Mouse (Mus musculus): ENCODE measurements around the gene Ddx11. TPM values are rescaled to one million over a fixed set of nuclear protein-coding genes. Genes with fewer than 3 reads are reported as not detected.

The Ddx11 gene
- polyA plus RNA-seq (2016; fragmentation: Nextera tagmentation; extraction: Ambion mirVana): 18.0 and 20.5 TPM in 2 replicates

GRCm38 (mm10) chr17:66123066-66123815, at the start of gene Ddx11:
Gene Ddx11 (plus strand): TSS chr17:66123520.
- Histone ChIP-seq H3K9me3 (replicated peaks) (no peaks in the 10 kb centered on the region), H3K9ac (peak within 1 kb of the TSS; percentile 83), H3K36me3 (peaks cover 41% of the 10 kb centered on the region), H3K4me3 (peak within 1 kb of the TSS; percentile 76), H3K27me3 (replicated peaks) (no peaks in the 10 kb centered on the region), H3K4me2 (peak within 1 kb of the TSS; percentile 80), H3K27ac (ENCODE audit: poor library complexity, severe bottlenecking) (peak within 1 kb of the TSS; percentile 87), H3K4me1 (replicated peaks) (peaks cover 13% of the 10 kb centered on the region)
- 6% methylated on average over 45 of the region's 45 CpGs for WGBS
- ATAC-seq (ENCODE audit: insufficient number of reproducible peaks, low FRiP score): peak; percentile 83

GRCm38 (mm10) chr17:66073971-66074370, 49.3 kb upstream of the Ddx11 start:
- H3K4me2 ChIP-seq: no peak overlapping the region
- H3K27ac ChIP-seq (ENCODE audit: poor library complexity, severe bottlenecking): no peak overlapping the region
- no peak overlapping the region for H3K4me3 ChIP-seq
- ATAC-seq (ENCODE audit: insufficient number of reproducible peaks, low FRiP score): no peak
- H3K9ac ChIP-seq: no peak overlapping the region
- peaks cover 3% of the 10 kb centered on the region; the same call in 1 of the 2 replicates for H3K36me3 ChIP-seq
- WGBS: 86% methylated on average over 7 of the region's 7 CpGs
- no peaks in the 10 kb centered on the region for H3K27me3 ChIP-seq (replicated peaks)
- H3K4me1 ChIP-seq (replicated peaks): 0 out of 2 replicates have a peak, but pooled peaks cover 5% of the 10 kb centered on the region
- H3K9me3 ChIP-seq (replicated peaks): no peaks in the 10 kb centered on the region

GRCm38 (mm10) chr17:66075827-66076173, 47.5 kb upstream of the Ddx11 start:
- no peaks in the 10 kb centered on the region for H3K27me3 ChIP-seq (replicated peaks)
- 9% methylated on average over 12 of the region's 12 CpGs for WGBS
- 0 out of 2 replicates have a peak overlapping the region, but pooled peaks have one; percentile 89 for H3K27ac ChIP-seq (ENCODE audit: poor library complexity, severe bottlenecking)
- peak overlapping the region; percentile 83 for H3K9ac ChIP-seq
- ATAC-seq (ENCODE audit: insufficient number of reproducible peaks, low FRiP score): no peak
- 0 out of 2 replicates have a peak, but pooled peaks cover 5% of the 10 kb centered on the region for H3K4me1 ChIP-seq (replicated peaks)
- peak overlapping the region; percentile 98 for H3K4me3 ChIP-seq
- H3K36me3 ChIP-seq: peaks cover 14% of the 10 kb centered on the region
- H3K4me2 ChIP-seq: peak overlapping the region; percentile 85
- no peaks in the 10 kb centered on the region for H3K9me3 ChIP-seq (replicated peaks)

GRCm38 (mm10) chr17:66076174-66076927, 47.0 kb upstream of the Ddx11 start:
- 2% methylated on average over 94 of the region's 95 CpGs for WGBS
- peaks cover 19% of the 10 kb centered on the region for H3K36me3 ChIP-seq

GRCm38 (mm10) chr17:66076934-66077333, 46.4 kb upstream of the Ddx11 start, which contains the start of gene Ankrd12:
Gene Ankrd12 (minus strand): TSS chr17:66077089.
- H3K27ac ChIP-seq (ENCODE audit: poor library complexity, severe bottlenecking): peak within 1 kb of the TSS; percentile 89
- 2% methylated on average over 53 of the region's 53 CpGs for WGBS
- ATAC-seq (ENCODE audit: insufficient number of reproducible peaks, low FRiP score): peak; percentile 99
- peaks cover 22% of the 10 kb centered on the region for H3K36me3 ChIP-seq
- H3K9me3 ChIP-seq (replicated peaks): no peaks in the 10 kb centered on the region
- H3K4me2 ChIP-seq: peak within 1 kb of the TSS; percentile 85
- no peaks in the 10 kb centered on the region for H3K27me3 ChIP-seq (replicated peaks)
- H3K4me3 ChIP-seq: peak within 1 kb of the TSS; percentile 98
- H3K9ac ChIP-seq: peak within 1 kb of the TSS; percentile 83
- 0 out of 2 replicates have a peak, but pooled peaks cover 5% of the 10 kb centered on the region for H3K4me1 ChIP-seq (replicated peaks)

More at GRCm38 (mm10) chr17:66076174-66076927, 47.0 kb upstream of the Ddx11 start:
- peak; percentile 88 for ATAC-seq (ENCODE audit: insufficient number of reproducible peaks, low FRiP score)
- Histone ChIP-seq H3K4me3 (peak overlapping the region; percentile 98), H3K27ac (ENCODE audit: poor library complexity, severe bottlenecking) (peak overlapping the region; percentile 89), H3K4me1 (replicated peaks) (0 out of 2 replicates have a peak, but pooled peaks cover 5% of the 10 kb centered on the region), H3K4me2 (peak overlapping the region; percentile 85), H3K9me3 (replicated peaks) (no peaks in the 10 kb centered on the region), H3K27me3 (replicated peaks) (no peaks in the 10 kb centered on the region), H3K9ac (peak overlapping the region; percentile 83)

GRCm38 (mm10) chr17:66077437-66077850, 45.9 kb upstream of the Ddx11 start:
- H3K36me3 ChIP-seq: peaks cover 22% of the 10 kb centered on the region
- H3K4me3 ChIP-seq: peak overlapping the region; percentile 98
- peak overlapping the region; percentile 85 for H3K4me2 ChIP-seq
- 0 out of 2 replicates have a peak, but pooled peaks cover 5% of the 10 kb centered on the region for H3K4me1 ChIP-seq (replicated peaks)
- WGBS: 1% methylated on average over 23 of the region's 23 CpGs
- H3K27me3 ChIP-seq (replicated peaks): no peaks in the 10 kb centered on the region
- peak overlapping the region; percentile 89 for H3K27ac ChIP-seq (ENCODE audit: poor library complexity, severe bottlenecking)
- H3K9ac ChIP-seq: peak overlapping the region; percentile 83
- H3K9me3 ChIP-seq (replicated peaks): no peaks in the 10 kb centered on the region
- ATAC-seq (ENCODE audit: insufficient number of reproducible peaks, low FRiP score): peak; percentile 66

- Histone ChIP-seq H3K27ac (ENCODE audit: poor library complexity, severe bottlenecking) (no peak overlapping the region), H3K9me3 (replicated peaks) (no peaks in the 10 kb centered on the region), H3K4me3 (no peak overlapping the region), H3K27me3 (replicated peaks) (no peaks in the 10 kb centered on the region), H3K9ac (no peak overlapping the region; the same call in 1 of the 2 replicates), H3K36me3 (peaks cover 55% of the 10 kb centered on the region), H3K4me1 (replicated peaks) (no peaks in the 10 kb centered on the region), H3K4me2 (no peak overlapping the region)
- ATAC-seq (ENCODE audit: insufficient number of reproducible peaks, low FRiP score): no peak
- 31% methylated on average over 1 of the region's 1 CpGs for WGBS
These were observed 38.8 kb upstream of the Ddx11 start for GRCm38 (mm10) chr17:66084486-66084885.

GRCm38 (mm10) chr17:66085038-66085437, 38.3 kb upstream of the Ddx11 start:
- no peak overlapping the region for H3K27ac ChIP-seq (ENCODE audit: poor library complexity, severe bottlenecking)
- H3K9ac ChIP-seq: no peak overlapping the region
- no peak overlapping the region for H3K4me2 ChIP-seq
- no peak for ATAC-seq (ENCODE audit: insufficient number of reproducible peaks, low FRiP score)
- H3K36me3 ChIP-seq: peaks cover 57% of the 10 kb centered on the region
- WGBS: 88% methylated on average over 1 of the region's 1 CpGs
- H3K4me1 ChIP-seq (replicated peaks): no peaks in the 10 kb centered on the region
- no peak overlapping the region for H3K4me3 ChIP-seq
- no peaks in the 10 kb centered on the region for H3K9me3 ChIP-seq (replicated peaks)
- H3K27me3 ChIP-seq (replicated peaks): no peaks in the 10 kb centered on the region

GRCm38 (mm10) chr17:66090251-66090650, 33.1 kb upstream of the Ddx11 start:
- Histone ChIP-seq H3K9ac (no peak overlapping the region), H3K27me3 (replicated peaks) (no peaks in the 10 kb centered on the region), H3K27ac (ENCODE audit: poor library complexity, severe bottlenecking) (no peak overlapping the region), H3K36me3 (peaks cover 49% of the 10 kb centered on the region), H3K9me3 (replicated peaks) (no peaks in the 10 kb centered on the region), H3K4me3 (no peak overlapping the region), H3K4me2 (no peak overlapping the region), H3K4me1 (replicated peaks) (no peaks in the 10 kb centered on the region)
- ATAC-seq (ENCODE audit: insufficient number of reproducible peaks, low FRiP score): no peak

- H3K4me2 ChIP-seq: no peak overlapping the region
- no peak overlapping the region for H3K27ac ChIP-seq (ENCODE audit: poor library complexity, severe bottlenecking)
- WGBS: 94% methylated on average over 2 of the region's 2 CpGs
- no peaks in the 10 kb centered on the region for H3K4me1 ChIP-seq (replicated peaks)
- H3K4me3 ChIP-seq: no peak overlapping the region
- peaks cover 39% of the 10 kb centered on the region for H3K36me3 ChIP-seq
- no peaks in the 10 kb centered on the region for H3K9me3 ChIP-seq (replicated peaks)
- no peak overlapping the region for H3K9ac ChIP-seq
- ATAC-seq (ENCODE audit: insufficient number of reproducible peaks, low FRiP score): no peak
- no peaks in the 10 kb centered on the region for H3K27me3 ChIP-seq (replicated peaks)
These were observed 31.9 kb upstream of the Ddx11 start for GRCm38 (mm10) chr17:66091392-66091791.

- Histone ChIP-seq H3K9ac (no peak overlapping the region), H3K4me3 (no peak overlapping the region), H3K4me2 (no peak overlapping the region), H3K27me3 (replicated peaks) (no peaks in the 10 kb centered on the region), H3K27ac (ENCODE audit: poor library complexity, severe bottlenecking) (no peak overlapping the region), H3K9me3 (replicated peaks) (no peaks in the 10 kb centered on the region), H3K4me1 (replicated peaks) (no peaks in the 10 kb centered on the region), H3K36me3 (peaks cover 33% of the 10 kb centered on the region)
- no peak for ATAC-seq (ENCODE audit: insufficient number of reproducible peaks, low FRiP score)
- 93% methylated on average over 2 of the region's 2 CpGs for WGBS
These were observed 31.3 kb upstream of the Ddx11 start for GRCm38 (mm10) chr17:66092065-66092464.

All from heart, embryonic 12.5 days (tissue).